Mouse (Mus musculus): ENCODE measurements around the gene Fmnl2.

DNA sequence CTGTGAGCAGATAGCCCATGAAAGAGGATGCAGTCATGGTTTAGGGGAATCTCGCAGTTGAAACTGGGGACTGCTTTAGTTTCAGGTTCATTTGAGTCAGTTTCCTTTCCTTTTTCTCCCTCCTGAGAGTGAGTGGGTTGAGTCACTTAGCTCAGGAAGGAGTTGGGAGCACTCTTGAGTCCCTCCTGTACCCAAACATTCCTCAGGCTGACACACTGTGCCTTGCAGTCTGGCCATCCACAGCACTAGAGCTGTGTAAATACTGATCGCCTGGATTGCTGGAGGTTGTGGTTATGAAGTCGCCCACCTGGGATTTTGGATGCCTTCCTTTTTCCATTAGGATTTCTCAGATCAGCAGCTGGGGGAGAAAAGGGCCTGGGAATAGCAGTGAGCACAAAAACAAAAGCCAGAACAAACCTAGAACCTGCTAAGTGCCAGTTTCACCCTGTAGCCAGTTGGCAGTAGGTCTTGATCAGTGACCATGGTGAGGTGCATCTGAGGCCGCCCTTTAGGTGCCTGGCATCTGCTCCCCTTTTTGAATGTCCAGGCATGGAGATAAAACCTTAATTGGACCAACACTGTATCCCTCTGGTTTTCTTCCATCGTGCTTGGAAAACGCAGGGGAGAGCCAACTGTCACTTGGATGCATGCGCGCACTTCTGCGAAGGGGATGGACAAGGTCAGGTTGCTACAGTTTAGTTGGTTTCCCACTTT lies 4.5 kb downstream of the Fmnl2 start:
- TF ChIP-seq CTCF (conservative IDR thresholded peaks at IDR 0.05; ENCODE audit: insufficient read depth, insufficient read length, low read depth, low read length) = no peak
- no peak for TF ChIP-seq POLR2A (IDR thresholded peaks at IDR 0.05; ENCODE audit: low read depth, low read length)

All from kidney, adult 2 months (tissue).